Mouse (Mus musculus): ENCODE measurements at regions not wholly inside any gene's neighbourhood (a gene's known extent, or its start where the extent isn't known, plus 50 kb on each side); places are given as distances from the start of the nearest gene placed in this dataset.

GRCm38 (mm10) chr4:8418374-8419031, 179.7 kb upstream of the Car8 start:
- no peak for TF ChIP-seq POLR2A (IDR thresholded peaks at IDR 0.05; ENCODE audit: insufficient read length, low read depth)
- TF ChIP-seq CEBPB (IDR thresholded peaks at IDR 0.05; ENCODE audit: insufficient read depth, poor library complexity, severe bottlenecking) = no peak
- TF ChIP-seq E2F4 (IDR thresholded peaks at IDR 0.05; ENCODE audit: insufficient read depth) = no peak

Measured in myocyte (in vitro differentiated cells).